Mouse (Mus musculus): ENCODE data around the gene Gstp3. TPM values are rescaled to one million over a fixed set of nuclear protein-coding genes. Genes with fewer than 3 reads are reported as not detected.

The Gstp3 gene
- polyA plus RNA-seq, 1 experiment, result 1.3 TPM

- Histone ChIP-seq H3K4me1 (ENCODE audit: control insufficient read depth) (peaks cover 41% of the 10 kb centered on the region), H3K9me3 (ENCODE audit: control insufficient read depth, low read length) (no peaks in the 10 kb centered on the region), H3K27me3 (ENCODE audit: control insufficient read depth) (peaks cover 7% of the 10 kb centered on the region), H3K36me3 (ENCODE audit: control insufficient read depth) (peaks cover 14% of the 10 kb centered on the region), H3K4me3 (replicated peaks) (no peak overlapping the region)
- TF ChIP-seq GATA1 (IDR thresholded peaks at IDR 0.05; ENCODE audit: low read length) (no peak), TAL1 (IDR thresholded peaks at IDR 0.05; ENCODE audit: low read length) (no peak)
These were observed 35.0 kb upstream of the Gstp3 start for GRCm38 (mm10) chr19:4094348-4094747.

- H3K36me3 ChIP-seq (ENCODE audit: control insufficient read depth), result peaks cover 10% of the 10 kb centered on the region
- H3K4me3 ChIP-seq (replicated peaks), result no peak overlapping the region
- no peaks in the 10 kb centered on the region for H3K9me3 ChIP-seq (ENCODE audit: control insufficient read depth, low read length)
- H3K27me3 ChIP-seq (ENCODE audit: control insufficient read depth), result peaks cover 13% of the 10 kb centered on the region
- no peak for TF ChIP-seq GATA1 (IDR thresholded peaks at IDR 0.05; ENCODE audit: low read length)
- no peak for TF ChIP-seq TAL1 (IDR thresholded peaks at IDR 0.05; ENCODE audit: low read length)
- H3K4me1 ChIP-seq (ENCODE audit: control insufficient read depth), result peaks cover 35% of the 10 kb centered on the region
These were observed 34.4 kb upstream of the Gstp3 start for GRCm38 (mm10) chr19:4093772-4094171.

DNA sequence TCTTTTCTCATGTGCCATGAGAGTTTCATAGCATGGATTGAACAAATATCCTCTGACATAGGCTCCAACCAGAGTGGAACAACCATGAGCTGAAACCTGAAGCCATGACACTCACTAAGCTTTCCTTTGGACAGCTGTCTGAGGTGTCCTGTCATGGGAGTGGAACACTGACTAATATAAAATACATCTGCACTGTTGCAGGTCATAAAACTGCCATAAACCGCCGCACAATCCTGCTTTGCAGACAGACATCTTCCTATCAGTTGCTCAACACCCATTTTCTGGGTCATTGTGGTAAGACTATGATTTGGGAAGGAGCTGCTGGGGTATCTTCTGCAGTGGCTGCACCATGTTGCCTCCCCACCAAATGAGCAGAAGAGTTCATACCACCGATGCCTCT lies 33.4 kb upstream of the Gstp3 start:
- Histone ChIP-seq H3K27me3 (ENCODE audit: control insufficient read depth) (peaks cover 20% of the 10 kb centered on the region), H3K9me3 (ENCODE audit: control insufficient read depth, low read length) (no peaks in the 10 kb centered on the region), H3K4me1 (ENCODE audit: control insufficient read depth) (peaks cover 32% of the 10 kb centered on the region), H3K36me3 (ENCODE audit: control insufficient read depth) (no peaks in the 10 kb centered on the region), H3K4me3 (replicated peaks) (no peak overlapping the region)
- TF ChIP-seq GATA1 (IDR thresholded peaks at IDR 0.05; ENCODE audit: low read length) (no peak), TAL1 (IDR thresholded peaks at IDR 0.05; ENCODE audit: low read length) (no peak)

DNA sequence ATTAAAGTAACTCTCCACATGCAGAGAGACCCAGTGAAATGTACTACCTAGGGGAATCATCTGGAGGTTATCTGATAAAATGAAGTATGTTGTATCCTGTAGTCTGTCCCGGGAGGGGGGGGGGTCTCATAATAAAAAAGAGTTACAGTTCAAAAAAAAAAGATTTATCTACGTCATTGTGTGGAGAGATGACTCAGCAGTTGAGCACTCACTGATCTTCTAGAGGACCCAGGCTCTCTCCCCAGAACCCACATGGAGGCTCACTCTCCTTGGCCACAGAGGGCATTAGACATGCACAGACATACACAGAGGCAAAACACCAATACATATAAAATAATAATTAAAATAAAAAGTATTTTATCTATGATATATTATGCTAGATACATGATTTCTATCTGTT lies 32.0 kb upstream of the Gstp3 start:
- Histone ChIP-seq H3K27me3 (ENCODE audit: control insufficient read depth) (peaks cover 25% of the 10 kb centered on the region), H3K36me3 (ENCODE audit: control insufficient read depth) (no peaks in the 10 kb centered on the region), H3K9me3 (ENCODE audit: control insufficient read depth, low read length) (no peaks in the 10 kb centered on the region), H3K4me1 (ENCODE audit: control insufficient read depth) (peaks cover 21% of the 10 kb centered on the region), H3K4me3 (replicated peaks) (no peak overlapping the region)
- TF ChIP-seq TAL1 (IDR thresholded peaks at IDR 0.05; ENCODE audit: low read length), result no peak
- no peak for TF ChIP-seq GATA1 (IDR thresholded peaks at IDR 0.05; ENCODE audit: low read length)

- Histone ChIP-seq H3K36me3 (ENCODE audit: control insufficient read depth) (no peaks in the 10 kb centered on the region), H3K27me3 (ENCODE audit: control insufficient read depth) (peaks cover 32% of the 10 kb centered on the region), H3K4me1 (ENCODE audit: control insufficient read depth) (peaks cover 14% of the 10 kb centered on the region), H3K9me3 (ENCODE audit: control insufficient read depth, low read length) (no peaks in the 10 kb centered on the region), H3K4me3 (replicated peaks) (no peak overlapping the region)
- TF ChIP-seq TAL1 (IDR thresholded peaks at IDR 0.05; ENCODE audit: low read length) (no peak), GATA1 (IDR thresholded peaks at IDR 0.05; ENCODE audit: low read length) (no peak)
These were observed 31.1 kb upstream of the Gstp3 start for GRCm38 (mm10) chr19:4090446-4090845.

GRCm38 (mm10) chr19:4089128-4089527 lies 29.8 kb upstream of the Gstp3 start:
- peaks cover 23% of the 10 kb centered on the region for H3K4me1 ChIP-seq (ENCODE audit: control insufficient read depth)
- H3K4me3 ChIP-seq (replicated peaks), result no peak overlapping the region
- H3K36me3 ChIP-seq (ENCODE audit: control insufficient read depth), result no peaks in the 10 kb centered on the region
- TF ChIP-seq TAL1 (IDR thresholded peaks at IDR 0.05; ENCODE audit: low read length) (no peak), GATA1 (IDR thresholded peaks at IDR 0.05; ENCODE audit: low read length) (no peak)
- H3K9me3 ChIP-seq (ENCODE audit: control insufficient read depth, low read length), result no peaks in the 10 kb centered on the region
- H3K27me3 ChIP-seq (ENCODE audit: control insufficient read depth), result peaks cover 38% of the 10 kb centered on the region

GRCm38 (mm10) chr19:4088146-4088545 lies 28.8 kb upstream of the Gstp3 start:
- H3K4me3 ChIP-seq (replicated peaks), result no peak overlapping the region
- peaks cover 29% of the 10 kb centered on the region for H3K4me1 ChIP-seq (ENCODE audit: control insufficient read depth)
- no peak for TF ChIP-seq TAL1 (IDR thresholded peaks at IDR 0.05; ENCODE audit: low read length)
- TF ChIP-seq GATA1 (IDR thresholded peaks at IDR 0.05; ENCODE audit: low read length), result no peak
- H3K27me3 ChIP-seq (ENCODE audit: control insufficient read depth), result peaks cover 42% of the 10 kb centered on the region
- H3K36me3 ChIP-seq (ENCODE audit: control insufficient read depth), result no peaks in the 10 kb centered on the region
- H3K9me3 ChIP-seq (ENCODE audit: control insufficient read depth, low read length), result no peaks in the 10 kb centered on the region

- Histone ChIP-seq H3K4me1 (ENCODE audit: control insufficient read depth) (peaks cover 31% of the 10 kb centered on the region), H3K9me3 (ENCODE audit: control insufficient read depth, low read length) (no peaks in the 10 kb centered on the region), H3K4me3 (replicated peaks) (no peak overlapping the region), H3K27me3 (ENCODE audit: control insufficient read depth) (peaks cover 42% of the 10 kb centered on the region), H3K36me3 (ENCODE audit: control insufficient read depth) (no peaks in the 10 kb centered on the region)
- TF ChIP-seq GATA1 (IDR thresholded peaks at IDR 0.05; ENCODE audit: low read length) (no peak), TAL1 (IDR thresholded peaks at IDR 0.05; ENCODE audit: low read length) (no peak)
These were observed 27.7 kb upstream of the Gstp3 start for GRCm38 (mm10) chr19:4087090-4087489.

DNA sequence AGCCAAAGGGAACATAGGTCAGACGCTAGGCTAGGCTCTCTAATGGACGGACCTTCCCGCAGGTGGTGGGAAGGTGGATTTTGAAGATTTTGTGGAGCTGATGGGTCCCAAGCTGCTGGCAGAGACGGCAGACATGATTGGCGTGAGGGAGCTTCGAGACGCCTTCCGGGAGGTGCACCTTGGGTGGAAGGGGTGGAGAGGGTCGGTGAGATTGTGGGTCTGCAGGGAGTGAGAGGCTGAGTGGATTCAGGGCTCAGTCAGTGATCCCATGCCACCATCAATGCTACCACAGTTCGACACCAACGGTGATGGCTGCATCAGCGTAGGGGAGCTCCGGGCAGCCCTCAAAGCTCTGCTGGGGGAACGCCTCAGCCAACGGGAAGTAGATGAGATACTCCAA lies 26.8 kb upstream of the Gstp3 start:
- TF ChIP-seq TAL1 (IDR thresholded peaks at IDR 0.05; ENCODE audit: low read length) (no peak), GATA1 (IDR thresholded peaks at IDR 0.05; ENCODE audit: low read length) (no peak)
- Histone ChIP-seq H3K9me3 (ENCODE audit: control insufficient read depth, low read length) (no peaks in the 10 kb centered on the region), H3K36me3 (ENCODE audit: control insufficient read depth) (no peaks in the 10 kb centered on the region), H3K27me3 (ENCODE audit: control insufficient read depth) (peaks cover 42% of the 10 kb centered on the region), H3K4me1 (ENCODE audit: control insufficient read depth) (peaks cover 41% of the 10 kb centered on the region), H3K4me3 (replicated peaks) (no peak overlapping the region)

GRCm38 (mm10) chr19:4084984-4085383 lies 25.6 kb upstream of the Gstp3 start:
- no peaks in the 10 kb centered on the region for H3K9me3 ChIP-seq (ENCODE audit: control insufficient read depth, low read length)
- peaks cover 52% of the 10 kb centered on the region for H3K4me1 ChIP-seq (ENCODE audit: control insufficient read depth)
- H3K27me3 ChIP-seq (ENCODE audit: control insufficient read depth), result peaks cover 37% of the 10 kb centered on the region
- no peak overlapping the region for H3K4me3 ChIP-seq (replicated peaks)
- H3K36me3 ChIP-seq (ENCODE audit: control insufficient read depth), result no peaks in the 10 kb centered on the region
- TF ChIP-seq TAL1 (IDR thresholded peaks at IDR 0.05; ENCODE audit: low read length), result no peak
- TF ChIP-seq GATA1 (IDR thresholded peaks at IDR 0.05; ENCODE audit: low read length), result no peak

Measured in erythroblast, embryonic 14.5 days (primary cell).